Mouse (Mus musculus): Measurements from ENCODE around the gene Ets1.

DNA sequence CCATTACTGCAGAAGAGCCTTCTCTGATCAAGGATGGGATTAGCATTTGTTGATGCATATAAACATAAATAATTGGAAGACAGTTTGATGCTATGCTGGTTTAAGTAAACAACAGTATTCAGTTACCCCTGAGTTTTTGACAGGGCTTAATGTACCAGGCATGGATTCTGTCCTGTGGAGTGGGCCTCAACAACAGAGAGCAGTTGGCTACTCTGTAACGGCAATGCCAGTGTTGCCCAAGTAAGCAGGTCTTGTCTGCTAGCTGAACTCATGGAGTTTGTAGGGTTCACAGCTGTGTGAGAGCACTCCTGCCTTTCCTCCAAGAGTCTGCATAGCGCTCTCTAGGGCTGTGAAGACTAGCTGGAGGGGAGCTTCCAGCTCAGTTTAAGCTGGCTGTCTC, 91.0 kb downstream of the Ets1 start:
- TF ChIP-seq CTCF (IDR thresholded peaks at IDR 0.05; ENCODE audit: low read depth, low read length) (no peak), EP300 (IDR thresholded peaks at IDR 0.05; ENCODE audit: insufficient read depth, low read depth, low read length) (no peak)

All from ES-Bruce4 (cell line).